Mouse (Mus musculus): ENCODE data around the gene Il12a. TPM values are rescaled to one million over a fixed set of nuclear protein-coding genes. Genes with fewer than 3 reads are reported as not detected.

The Il12a gene
- polyA plus RNA-seq (2015; fragmentation: Nextera tagmentation; extraction: Ambion mirVana) = 0.38 TPM in 1 of 2 replicates, not detected in the other

DNA sequence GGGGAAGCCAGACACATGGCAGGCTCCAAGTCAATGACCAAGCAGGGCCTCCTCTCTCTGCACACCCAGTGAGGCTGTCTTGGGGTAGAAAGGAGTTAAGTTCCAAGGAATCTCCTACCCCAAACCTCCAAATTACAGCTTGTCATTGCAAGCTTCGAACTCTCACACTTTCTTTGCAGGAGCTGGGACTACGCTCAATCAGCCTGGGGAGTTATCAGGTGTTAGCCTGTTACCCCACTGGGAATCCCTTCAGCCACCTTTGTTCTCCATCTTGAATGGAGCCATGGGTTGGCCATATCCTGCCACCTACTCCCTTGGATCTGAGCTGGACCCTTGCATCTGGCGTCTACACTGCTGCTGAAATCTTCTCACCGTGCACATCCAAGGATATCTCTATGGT lies at the start of gene Il12a:
Gene Il12a, plus strand, starts transcription at position 301 of the 400 bp plus-strand sequence.

Other genes starting within 250 kb of the Il12a start
- gene 1110032F04Rik, start 178.9 kb downstream of the Il12a start, polyA plus RNA-seq (2015; fragmentation: Nextera tagmentation; extraction: Ambion mirVana) = 0.24 and 0.43 TPM in 2 replicates

Data from adrenal gland, postnatal 0 days (tissue).